14 mouse cellular contexts compared by ENCODE assay signal in genomic region chr14:59396999-59397398, GRCm38 (mm10). TPM values are rescaled to one million over a fixed set of nuclear protein-coding genes. Genes with fewer than 3 reads are reported as not detected.
DNase-seq lines count a peak whose midpoint lies in the region; ATAC-seq lines count a peak whose summit lies in the region.
"Had no signal": no experiment of that assay in that cellular context is flagged by ENCODE, and none has a peak within 500 bp of the region (broad histone marks: within the 10 kb centered on the region; RNA-seq: fewer than 3 reads in every experiment).

No protein-coding gene starts in this region.

- 91% methylated on average over 2 of the region's 2 CpGs for WGBS in forebrain, embryonic 12.5 days
- WGBS in neural tube, embryonic 15.5 days, result 89% methylated on average over 2 of the region's 2 CpGs

- H3K4me3 ChIP-seq in forebrain, embryonic 12.5 days (replicated peaks), result no peak overlapping the region
- H3K4me3 ChIP-seq in neural tube, embryonic 15.5 days (replicated peaks), result no peak overlapping the region
- H3K4me3 ChIP-seq: left cerebral cortex, adult 2 months had no signal

- no peak overlapping the region for H3K27ac ChIP-seq in forebrain, embryonic 12.5 days
- H3K27ac ChIP-seq in neural tube, embryonic 15.5 days (replicated peaks), result no peak overlapping the region
- H3K27ac ChIP-seq: kidney, postnatal 0 days; left cerebral cortex, adult 2 months; liver, embryonic 14.5 days had no signal

- DNase-seq in A20 (ENCODE audit: low read depth, low spot score), result peak; percentile 92
- peak; percentile 28 to 33 for DNase-seq in CD8-positive naive resting alpha-beta T cell, adult 2 months (ENCODE audit: low read depth in 2 of 2, low spot score in 2 of 2)
- peak; percentile 17 to 25 for DNase-seq in lung, postnatal 4 days
- peak; percentile 15 to 30 for DNase-seq in spleen, postnatal 14 days (ENCODE audit: low spot score in 2 of 2)
- no peak for DNase-seq in kidney, adult 18-20 months
- no peak for DNase-seq in adrenal gland, adult 8-10 months
- DNase-seq: gastrocnemius, postnatal 36 days; heart, postnatal 36 days; midbrain, embryonic 14.5 days had no signal

- no peaks in the 10 kb centered on the region for H3K27me3 ChIP-seq in forebrain, embryonic 12.5 days
- no peaks in the 10 kb centered on the region for H3K27me3 ChIP-seq in neural tube, embryonic 15.5 days (replicated peaks)

- H3K4me1 ChIP-seq in forebrain, embryonic 12.5 days, result no peaks in the 10 kb centered on the region
- no peaks in the 10 kb centered on the region for H3K4me1 ChIP-seq in neural tube, embryonic 15.5 days

- H3K9me3 ChIP-seq in forebrain, embryonic 12.5 days, result no peaks in the 10 kb centered on the region
- no peaks in the 10 kb centered on the region for H3K9me3 ChIP-seq in neural tube, embryonic 15.5 days (replicated peaks)

- H3K36me3 ChIP-seq in forebrain, embryonic 12.5 days (replicated peaks), result 0 out of 2 replicates have a peak, but pooled peaks cover 3% of the 10 kb centered on the region
- H3K36me3 ChIP-seq in neural tube, embryonic 15.5 days, result no peaks in the 10 kb centered on the region

- H3K9ac ChIP-seq in forebrain, embryonic 12.5 days, result no peak overlapping the region
- no peak overlapping the region for H3K9ac ChIP-seq in neural tube, embryonic 15.5 days (replicated peaks)
- H3K9ac ChIP-seq: liver, embryonic 14.5 days had no signal

- no peak overlapping the region for H3K4me2 ChIP-seq in forebrain, embryonic 12.5 days
- no peak overlapping the region for H3K4me2 ChIP-seq in neural tube, embryonic 15.5 days

- no peak for ATAC-seq in forebrain, embryonic 12.5 days (ENCODE audit: low FRiP score)
- ATAC-seq in neural tube, embryonic 15.5 days (ENCODE audit: low FRiP score), result no peak

RNA-seq across cellular contexts. Expression of gene Phf11c, which starts 1.8 kb away (rescaled TPM):
- polyA plus RNA-seq in forebrain, embryonic 12.5 days (2016; fragmentation: Nextera tagmentation; extraction: Ambion mirVana), result 0.68 and 0.72 TPM in 2 replicates
- polyA plus RNA-seq in neural tube, embryonic 15.5 days (2015; fragmentation: Nextera tagmentation; extraction: Ambion mirVana), result 0.23 and 0.57 TPM in 2 replicates
- total RNA-seq in adrenal gland, adult 8-10 months (2022), result 1 to 10 TPM in 1 of 4 experiments, under 1 TPM in 3; 0.52 to 1.1 (median 0.80) TPM

RNA-seq across cellular contexts. Expression of gene Phf11d, which starts 31.7 kb away (rescaled TPM):
- polyA plus RNA-seq in forebrain, embryonic 12.5 days (2016; fragmentation: Nextera tagmentation; extraction: Ambion mirVana), result 0.19 and 0.24 TPM in 2 replicates
- 0.50 and 1.3 TPM in 2 replicates for polyA plus RNA-seq in neural tube, embryonic 15.5 days (2015; fragmentation: Nextera tagmentation; extraction: Ambion mirVana)
- total RNA-seq in adrenal gland, adult 8-10 months (2022), result 1 to 10 TPM; 3.3 to 7.5 (median 5.5) TPM

RNA-seq across cellular contexts. Expression of gene Setdb2, which starts 43.7 kb away (rescaled TPM):
- polyA plus RNA-seq in forebrain, embryonic 12.5 days (2016; fragmentation: Nextera tagmentation; extraction: Ambion mirVana), result 11.7 and 13.0 TPM in 2 replicates
- 3.9 and 7.1 TPM in 2 replicates for polyA plus RNA-seq in neural tube, embryonic 15.5 days (2015; fragmentation: Nextera tagmentation; extraction: Ambion mirVana)
- total RNA-seq in adrenal gland, adult 8-10 months (2022), result 1 to 10 TPM; 5.6 to 9.9 (median 7.4) TPM

RNA-seq across cellular contexts. Expression of gene Cab39l, which starts 43.8 kb away (rescaled TPM):
- 35.5 and 37.5 TPM in 2 replicates for polyA plus RNA-seq in forebrain, embryonic 12.5 days (2016; fragmentation: Nextera tagmentation; extraction: Ambion mirVana)
- polyA plus RNA-seq in neural tube, embryonic 15.5 days (2015; fragmentation: Nextera tagmentation; extraction: Ambion mirVana), result 19.8 and 25.1 TPM in 2 replicates
- 10 to 100 TPM; 31.7 to 46.4 (median 42.3) TPM for total RNA-seq in adrenal gland, adult 8-10 months (2022)

RNA-seq across cellular contexts. Expression of gene Phf11b, which starts 55.8 kb away (rescaled TPM):
- polyA plus RNA-seq in forebrain, embryonic 12.5 days (2016; fragmentation: Nextera tagmentation; extraction: Ambion mirVana), result 0.22 and 0.23 TPM in 2 replicates
- polyA plus RNA-seq in neural tube, embryonic 15.5 days (2015; fragmentation: Nextera tagmentation; extraction: Ambion mirVana), result 0.42 and 1.4 TPM in 2 replicates
- total RNA-seq in adrenal gland, adult 8-10 months (2022), result 1 to 10 TPM; 1.6 to 4.6 (median 3.0) TPM
- total RNA-seq: left cerebral cortex, adult 2 months had no signal

Comparison
In these comparisons a context has a peak if more than half of its experiments do, and no peak if none do; other contexts are left out.
1. DNase-seq: peak in A20 (single experiment), CD8-positive naive resting alpha-beta T cell, adult 2 months (2 of 2), lung, postnatal 4 days (2 of 2) and spleen, postnatal 14 days (2 of 2); none in kidney, adult 18-20 months (single experiment) and adrenal gland, adult 8-10 months (single experiment).